Mouse (Mus musculus): Measurements from ENCODE around the gene Zfp949. TPM values are rescaled to one million over a fixed set of nuclear protein-coding genes. Genes with fewer than 3 reads are reported as not detected.

The Zfp949 gene
- total RNA-seq (2015; ENCODE audit: low replicate concordance) (46.2 and 62.8 TPM in 2 replicates), total RNA-seq (2017; ENCODE audit: low replicate concordance) (79.1 and 99.0 TPM in 2 replicates)

GRCm38 (mm10) chr9:88547851-88548613, at the start of gene Zfp949:
TSS of gene Zfp949 (plus strand) at chr9:88548020.
- peak; percentile 90 for ATAC-seq (replicated peaks; ENCODE audit: low FRiP score, poor library complexity, severe bottlenecking)

- ATAC-seq (replicated peaks; ENCODE audit: low FRiP score, poor library complexity, severe bottlenecking), result no peak
Observed at GRCm38 (mm10) chr9:88500112-88500511, 47.7 kb upstream of the Zfp949 start.

- ATAC-seq (replicated peaks; ENCODE audit: low FRiP score, poor library complexity, severe bottlenecking), result no peak
Observed at GRCm38 (mm10) chr9:88501846-88502245, 46.0 kb upstream of the Zfp949 start.

DNA sequence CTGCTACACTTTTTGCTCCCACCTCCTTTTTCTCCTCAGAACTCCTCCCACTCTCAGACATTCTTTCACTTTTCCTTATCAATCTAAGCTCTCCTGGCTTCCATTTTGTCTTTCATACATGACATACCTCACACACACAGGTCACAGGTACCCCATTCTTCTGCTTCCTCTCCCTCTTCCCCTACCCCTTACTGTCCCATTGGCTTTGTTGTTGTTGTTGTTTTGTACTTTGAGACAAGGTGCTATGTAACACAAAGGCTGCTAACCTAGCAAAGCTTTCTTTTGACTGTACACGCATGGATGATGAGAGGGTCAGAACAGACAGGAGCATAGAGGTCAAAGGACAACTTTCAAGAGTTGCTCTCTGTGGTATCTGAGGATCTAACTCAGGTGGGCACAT, 32.3 kb upstream of the Zfp949 start:
- ATAC-seq (replicated peaks; ENCODE audit: low FRiP score, poor library complexity, severe bottlenecking), result no peak

DNA sequence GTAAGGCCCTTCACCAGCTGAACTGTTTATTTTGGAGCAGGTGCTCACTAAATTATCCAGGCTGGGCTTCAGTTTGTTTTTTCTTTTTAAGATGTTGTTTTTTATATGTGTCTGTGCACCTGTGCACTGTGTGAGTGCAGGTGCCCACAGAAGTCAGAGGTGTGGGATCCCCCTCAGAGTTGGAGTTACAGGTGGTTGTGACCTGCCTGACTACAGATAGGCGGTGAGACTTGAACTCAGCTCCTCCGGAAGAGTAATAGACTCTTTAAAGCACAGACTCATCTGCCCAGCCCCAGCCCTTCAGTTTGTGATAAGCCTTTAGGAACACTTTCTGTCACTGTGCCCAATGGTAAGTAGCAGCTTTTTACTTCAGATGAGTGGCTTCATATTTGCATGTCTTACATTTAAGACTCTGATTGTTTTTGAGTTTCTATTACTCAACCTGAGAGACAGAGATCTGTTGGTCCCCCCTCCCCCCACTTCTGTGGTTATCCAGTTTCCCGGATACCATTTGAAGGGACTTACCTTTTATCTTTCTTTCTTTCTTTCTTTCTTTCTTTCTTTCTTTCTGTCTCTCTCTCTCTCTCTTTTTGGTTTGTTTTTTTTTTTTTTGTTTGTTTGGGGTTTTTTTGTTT, 31.3 kb upstream of the Zfp949 start:
- ATAC-seq (replicated peaks; ENCODE audit: low FRiP score, poor library complexity, severe bottlenecking), result no peak

DNA sequence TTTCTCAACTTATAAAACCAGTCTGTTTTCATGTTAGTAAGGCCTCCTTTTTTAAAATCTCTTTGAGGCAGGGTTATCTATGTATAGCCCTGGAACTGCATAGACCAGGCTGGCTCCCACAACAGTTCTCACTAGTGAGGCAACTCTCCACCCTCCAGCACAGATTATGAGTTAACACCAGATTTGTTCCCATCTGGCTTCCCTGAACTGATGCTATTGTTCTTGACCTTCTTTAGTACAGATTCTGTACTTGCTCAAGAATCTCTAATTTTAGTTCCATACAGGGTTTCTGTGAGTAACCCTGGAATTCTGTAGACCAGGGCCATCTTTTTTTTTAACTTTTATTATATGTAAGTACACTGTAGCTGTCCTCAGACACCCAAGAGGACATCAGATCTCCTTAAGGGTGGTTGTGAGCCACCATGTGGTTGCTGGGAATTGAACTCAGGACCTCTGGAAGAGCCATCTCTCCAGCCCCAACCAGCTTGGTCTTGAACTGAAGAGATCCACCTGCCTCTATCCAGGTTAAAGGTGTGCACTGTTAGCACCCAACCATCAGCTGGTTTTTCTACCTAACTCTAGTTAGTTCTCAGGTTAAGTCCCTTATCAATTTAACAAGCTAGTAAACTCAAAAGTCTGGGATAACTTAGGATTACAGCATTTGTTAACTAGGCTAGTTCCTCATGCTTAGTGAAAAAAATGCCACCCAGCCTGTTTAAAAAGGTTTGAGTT, 28.3 kb upstream of the Zfp949 start:
- no peak for ATAC-seq (replicated peaks; ENCODE audit: low FRiP score, poor library complexity, severe bottlenecking)

DNA sequence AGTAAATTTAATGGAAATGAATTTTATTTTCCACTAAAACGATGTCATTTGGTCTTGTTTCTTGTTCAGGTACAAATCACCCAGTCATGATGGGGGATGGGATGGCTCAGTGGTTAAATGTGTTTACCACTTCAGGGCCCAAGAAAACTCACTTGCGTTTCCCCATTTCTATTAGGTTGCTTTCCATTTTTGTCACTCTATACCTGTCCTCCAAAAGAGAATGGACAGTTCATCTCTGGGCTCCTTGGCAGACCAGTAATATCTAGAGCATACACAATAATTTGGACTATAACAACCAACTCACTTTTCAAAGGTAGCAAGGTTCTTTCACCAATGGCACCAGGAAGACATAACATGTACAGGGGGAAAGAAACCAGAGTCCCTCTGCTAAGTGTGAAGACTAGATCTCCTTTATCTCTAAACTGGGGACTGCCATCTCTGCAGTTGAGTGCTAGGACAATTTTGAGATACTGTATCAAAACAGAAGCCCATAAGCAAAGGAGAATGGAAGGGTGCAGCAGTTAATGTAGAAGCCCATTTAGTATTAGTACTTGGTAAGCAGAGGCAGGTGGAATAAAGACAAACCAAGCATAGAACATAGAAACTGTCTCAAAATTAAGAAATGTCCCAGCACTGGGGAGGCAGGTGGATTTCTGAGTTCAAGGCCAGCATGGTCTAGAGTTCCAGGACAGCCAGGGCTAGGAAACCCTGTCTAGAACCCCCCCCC, 27.5 kb upstream of the Zfp949 start:
- no peak for ATAC-seq (replicated peaks; ENCODE audit: low FRiP score, poor library complexity, severe bottlenecking)

GRCm38 (mm10) chr9:88520849-88521483, 26.9 kb upstream of the Zfp949 start:
- no peak for ATAC-seq (replicated peaks; ENCODE audit: low FRiP score, poor library complexity, severe bottlenecking)

DNA sequence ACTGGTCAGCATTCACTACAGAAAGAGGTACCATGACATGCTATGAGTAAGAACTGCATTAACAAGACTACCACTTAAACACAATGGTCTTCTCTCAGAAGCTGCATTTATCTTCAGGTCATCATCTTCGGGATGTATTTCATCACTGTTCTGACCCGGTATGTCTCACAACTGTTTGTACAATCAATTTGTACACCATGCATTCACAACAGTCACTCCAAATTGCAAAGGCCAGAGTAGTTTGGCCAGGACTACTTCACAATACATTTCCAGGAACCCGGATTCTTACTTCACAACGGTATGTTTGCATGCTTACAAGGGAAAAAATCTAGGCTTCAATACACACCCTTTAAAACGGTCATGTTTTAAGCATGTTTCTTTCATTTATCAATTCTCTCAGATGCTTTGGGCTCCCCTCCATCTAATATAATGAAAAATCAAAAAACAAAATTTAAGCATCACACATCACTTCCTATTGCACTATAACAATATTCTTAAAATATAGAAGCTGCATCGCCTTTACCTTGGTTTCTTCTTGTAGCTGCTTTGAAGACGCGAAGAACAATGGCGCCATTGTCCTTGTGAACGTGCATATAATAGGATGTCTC, 25.8 kb upstream of the Zfp949 start:
- ATAC-seq (replicated peaks; ENCODE audit: low FRiP score, poor library complexity, severe bottlenecking), result no peak

- peak; percentile 91 for ATAC-seq (replicated peaks; ENCODE audit: low FRiP score, poor library complexity, severe bottlenecking)
Observed at GRCm38 (mm10) chr9:88522569-88523334, 25.1 kb upstream of the Zfp949 start.

DNA sequence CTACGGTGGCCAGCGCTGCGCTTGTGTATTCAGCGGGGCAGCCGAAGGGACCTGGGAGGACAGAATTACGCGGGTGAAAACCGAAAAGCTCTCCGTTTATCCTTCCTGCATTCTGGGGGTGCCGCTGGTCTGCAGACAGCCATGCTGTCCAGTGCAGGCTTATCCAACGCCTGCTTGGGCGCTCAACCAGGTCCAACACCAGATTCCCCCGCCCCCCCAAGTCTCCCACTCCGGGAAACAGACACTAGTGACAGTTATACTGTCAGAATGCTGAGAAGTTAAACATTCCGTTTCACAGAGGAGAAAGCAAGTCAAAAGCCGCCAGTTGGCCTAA, 24.5 kb upstream of the Zfp949 start:
- ATAC-seq (replicated peaks; ENCODE audit: low FRiP score, poor library complexity, severe bottlenecking), result no peak

- ATAC-seq (replicated peaks; ENCODE audit: low FRiP score, poor library complexity, severe bottlenecking), result no peak
Observed at GRCm38 (mm10) chr9:88524367-88524766, 23.5 kb upstream of the Zfp949 start.

DNA sequence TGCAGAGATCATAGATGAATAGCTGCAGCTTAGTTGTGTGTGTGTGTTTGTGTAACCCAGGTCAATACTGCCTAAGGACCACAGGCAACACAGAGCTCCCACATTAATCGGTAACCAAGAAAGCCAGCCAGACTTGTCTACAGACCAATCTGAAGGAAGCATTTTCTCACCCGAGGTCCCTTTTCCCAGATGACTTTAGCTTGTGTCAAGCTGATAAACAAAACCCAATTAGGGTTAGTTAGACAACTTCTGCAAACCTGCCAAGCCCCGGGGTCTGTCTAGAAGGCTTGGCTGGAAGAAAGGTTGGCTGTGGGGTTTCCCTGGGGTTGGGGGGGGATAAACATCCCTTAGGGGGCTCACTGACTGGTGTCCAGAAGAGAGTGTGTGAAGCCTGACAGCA, 23.0 kb upstream of the Zfp949 start:
- ATAC-seq (replicated peaks; ENCODE audit: low FRiP score, poor library complexity, severe bottlenecking), result no peak

DNA sequence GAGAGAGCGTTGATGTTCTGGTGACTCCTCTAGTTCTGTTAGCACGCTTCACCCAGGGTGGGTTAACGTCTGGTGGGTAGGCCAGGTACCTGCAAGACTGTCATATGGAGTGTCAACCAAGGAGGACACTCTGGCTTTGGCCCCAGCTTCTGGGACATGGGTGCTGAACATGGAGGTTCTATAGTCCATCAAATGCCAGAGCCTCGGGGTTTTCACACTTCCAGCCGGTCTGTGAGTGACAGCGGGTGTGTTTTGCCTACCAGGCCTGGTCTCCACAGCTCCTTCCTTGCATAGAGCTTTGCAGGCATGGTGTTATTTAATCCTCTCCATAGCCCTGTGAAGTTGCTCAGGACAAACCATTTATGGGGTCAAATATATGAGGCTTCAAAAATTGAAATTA, 22.5 kb upstream of the Zfp949 start:
- ATAC-seq (replicated peaks; ENCODE audit: low FRiP score, poor library complexity, severe bottlenecking), result no peak

GRCm38 (mm10) chr9:88527956-88528355, 19.9 kb upstream of the Zfp949 start:
- ATAC-seq (replicated peaks; ENCODE audit: low FRiP score, poor library complexity, severe bottlenecking), result no peak

- ATAC-seq (replicated peaks; ENCODE audit: low FRiP score, poor library complexity, severe bottlenecking), result no peak
Observed at GRCm38 (mm10) chr9:88528736-88529135, 19.1 kb upstream of the Zfp949 start.

DNA sequence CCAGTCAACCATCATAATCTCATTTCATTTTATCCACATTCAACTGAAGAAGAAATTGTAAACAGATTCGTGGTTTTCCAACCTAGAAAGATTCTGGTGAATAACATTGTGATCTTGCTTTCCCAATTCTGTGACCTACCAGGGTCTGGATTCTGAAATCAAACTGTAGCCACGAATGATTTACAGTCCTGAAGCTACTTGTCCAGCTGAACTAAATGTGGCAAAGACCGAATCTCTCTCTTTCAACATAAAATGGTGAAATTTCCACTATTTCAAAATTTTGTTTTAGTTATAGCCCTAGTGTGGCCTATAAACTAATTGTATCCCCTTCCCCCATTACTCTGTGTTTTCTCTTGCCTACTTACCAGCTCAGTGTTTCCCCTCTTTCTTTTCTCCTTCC, 18.2 kb upstream of the Zfp949 start:
- no peak for ATAC-seq (replicated peaks; ENCODE audit: low FRiP score, poor library complexity, severe bottlenecking)

GRCm38 (mm10) chr9:88529979-88530580, 17.7 kb upstream of the Zfp949 start:
- no peak for ATAC-seq (replicated peaks; ENCODE audit: low FRiP score, poor library complexity, severe bottlenecking)

Measured in erythroblast, adult 5-6 weeks (primary cell).